Mouse (Mus musculus) CH12.LX (cell line): ENCODE data around the gene Hist1h4k. TPM values are rescaled to one million over a fixed set of nuclear protein-coding genes. Genes with fewer than 3 reads are reported as not detected.
"Not testable (repeated sequence)": the region's sequence is repeated elsewhere in the genome, so short reads cannot be mapped to it uniquely, and the experiment has no call there.

ENCODE experiments used
- DNase-seq: peaks from one replicate; pipeline ENCODE4 v3.0.0-alpha.2; 2013; ENCODE audit errors: extremely low read depth
- H3K27ac ChIP-seq: 2 replicates; pipeline ENCODE4 v1.5.1; 2012; ENCODE audit warnings: low read depth, mild to moderate bottlenecking, control low read depth, moderate library complexity; ENCODE audit not compliant: insufficient read depth
- H3K27me3 ChIP-seq: replicated peaks from 2 replicates; pipeline ENCODE3; 2012; ENCODE audit warnings: inconsistent platforms
- H3K36me3 ChIP-seq, 2 experiments: replicated peaks in 1 of 2; 2 replicates each; pipeline versions ENCODE3 to v1.6.1; 2012; ENCODE audit warnings: inconsistent platforms in 1 of 2, low read length in 1 of 2, mild to moderate bottlenecking in 1 of 2, mixed read lengths in 1 of 2, moderate library complexity in 1 of 2; ENCODE audit not compliant: control insufficient read depth in 1 of 2, insufficient read depth in 1 of 2
- H3K4me1 ChIP-seq, 2 experiments: 2 replicates each; pipeline ENCODE4 v1.6.1; 2012; ENCODE audit warnings: inconsistent platforms in 1 of 2, moderate library complexity in 1 of 2; ENCODE audit not compliant: insufficient read depth in 2 of 2, control insufficient read depth in 1 of 2
- H3K4me2 ChIP-seq: 2 replicates; pipeline ENCODE4 v1.6.1; 2012; ENCODE audit warnings: low read depth, mild to moderate bottlenecking, control low read depth; ENCODE audit not compliant: poor library complexity, insufficient read depth, severe bottlenecking
- H3K4me3 ChIP-seq, 3 experiments: fragments of 150-350 bp in 1 of 3; sonication (generic) in 1 of 3; replicated peaks in 1 of 3; 2 replicates each; pipeline versions ENCODE3 to v1.5.1; 2011 to 2012; ENCODE audit warnings: low read depth in 2 of 3, low read length in 2 of 3, mild to moderate bottlenecking in 2 of 3, moderate library complexity in 2 of 3, control low read depth in 1 of 3, improper control_type of control experiment in 1 of 3, inconsistent platforms in 1 of 3, mixed read lengths in 1 of 3; ENCODE audit not compliant: poor library complexity in 1 of 3
- H3K79me2 ChIP-seq: replicated peaks from 2 replicates; pipeline ENCODE4 v1.6.1; 2012; ENCODE audit warnings: mild to moderate bottlenecking, moderate library complexity; ENCODE audit not compliant: control insufficient read depth, poor library complexity, insufficient read depth, severe bottlenecking; ENCODE audit errors: extremely low read depth
- H3K9ac ChIP-seq: 2 replicates; pipeline ENCODE4 v1.6.1; 2012; ENCODE audit warnings: low read depth, mild to moderate bottlenecking, control low read depth, moderate library complexity; ENCODE audit not compliant: insufficient read depth
- H3K9me3 ChIP-seq: replicated peaks from 2 replicates; pipeline ENCODE3; 2012; ENCODE audit warnings: low read length, inconsistent platforms, mixed read lengths
- BHLHE40 ChIP-seq: IDR thresholded peaks from 2 replicates; pipeline ENCODE4 v1.6.1; 2011; ENCODE audit warnings: mild to moderate bottlenecking, low read depth, low read length, improper control_type of control experiment
- CHD1 ChIP-seq: IDR thresholded peaks from 2 replicates; pipeline ENCODE4 v1.6.1; 2012; ENCODE audit warnings: low read depth, low read length, improper control_type of control experiment, inconsistent platforms
- CHD2 ChIP-seq: IDR thresholded peaks from 2 replicates; pipeline ENCODE4 v1.6.1; 2011; ENCODE audit warnings: low read length, improper control_type of control experiment
- CTCF ChIP-seq, 2 experiments: IDR thresholded peaks in 1 of 2; conservative IDR thresholded peaks in 1 of 2; 2 replicates each; pipeline ENCODE4 v1.5.1; 2011 to 2012; ENCODE audit warnings: low read depth in 2 of 2, low read length in 2 of 2, improper control_type of control experiment in 1 of 2, inconsistent platforms in 1 of 2, mild to moderate bottlenecking in 1 of 2, moderate library complexity in 1 of 2
- E2F4 ChIP-seq: IDR thresholded peaks from 2 replicates; pipeline ENCODE4 v1.6.1; 2011; ENCODE audit warnings: low read depth, low read length, improper control_type of control experiment; ENCODE audit not compliant: insufficient replicate concordance
- GABPA ChIP-seq: IDR thresholded peaks from 2 replicates; pipeline ENCODE4 v1.6.1; 2012; ENCODE audit warnings: low read depth, low read length, improper control_type of control experiment, inconsistent platforms; ENCODE audit not compliant: insufficient replicate concordance
- HCFC1 ChIP-seq: IDR thresholded peaks from 2 replicates; pipeline ENCODE4 v1.6.1; 2012; ENCODE audit warnings: low read depth, mild to moderate bottlenecking, inconsistent platforms, low read length, improper control_type of control experiment
- JUN ChIP-seq: IDR thresholded peaks from 2 replicates; pipeline ENCODE4 v1.6.1; 2011; ENCODE audit warnings: low read depth, mild to moderate bottlenecking, low read length, improper control_type of control experiment, moderate library complexity; ENCODE audit not compliant: insufficient read depth
- KAT2A ChIP-seq: IDR thresholded peaks from 2 replicates; pipeline ENCODE4 v1.6.1; 2012; ENCODE audit warnings: low read length, improper control_type of control experiment, inconsistent platforms; ENCODE audit not compliant: insufficient replicate concordance
- MAX ChIP-seq: IDR thresholded peaks from 2 replicates; pipeline ENCODE4 v1.6.1; 2011; ENCODE audit warnings: low read length, improper control_type of control experiment
- MAZ ChIP-seq: IDR thresholded peaks from 2 replicates; pipeline ENCODE4 v1.6.1; 2012; ENCODE audit warnings: low read depth, mild to moderate bottlenecking, inconsistent platforms, low read length, improper control_type of control experiment, moderate library complexity
- MEF2A ChIP-seq: IDR thresholded peaks from 2 replicates; pipeline ENCODE4 v1.6.1; 2014; ENCODE audit warnings: low read depth, mild to moderate bottlenecking, inconsistent platforms, low read length, improper control_type of control experiment, borderline replicate concordance
- MXI1 ChIP-seq: IDR thresholded peaks from 2 replicates; pipeline ENCODE4 v1.6.1; 2011; ENCODE audit warnings: mild to moderate bottlenecking, low read depth, low read length, improper control_type of control experiment
- MYC ChIP-seq: IDR thresholded peaks from 2 replicates; pipeline ENCODE4 v1.6.1; 2011; ENCODE audit warnings: low read depth, mild to moderate bottlenecking, improper control_type of control experiment, low read length
- NELFE ChIP-seq: IDR thresholded peaks from 2 replicates; pipeline ENCODE4 v1.6.1; 2011; ENCODE audit warnings: low read depth, low read length, improper control_type of control experiment
- NRF1 ChIP-seq: IDR thresholded peaks from 2 replicates; pipeline ENCODE4 v1.6.1; 2014; ENCODE audit warnings: low read depth, mild to moderate bottlenecking, inconsistent platforms, low read length, improper control_type of control experiment, moderate library complexity
- POLR2A ChIP-seq: IDR thresholded peaks from 2 replicates; pipeline ENCODE4 v1.6.1; 2011; ENCODE audit warnings: low read depth, mild to moderate bottlenecking, improper control_type of control experiment, low read length
- RCOR1 ChIP-seq: conservative IDR thresholded peaks from 2 replicates; pipeline ENCODE4 v1.6.1; 2012; ENCODE audit warnings: low read depth, mild to moderate bottlenecking, inconsistent platforms, low read length, improper control_type of control experiment
- SIN3A ChIP-seq: IDR thresholded peaks from 2 replicates; pipeline ENCODE4 v1.6.1; 2012; ENCODE audit warnings: low read length, improper control_type of control experiment, inconsistent platforms
- TBP ChIP-seq: conservative IDR thresholded peaks from 2 replicates; pipeline ENCODE4 v1.6.1; 2011; ENCODE audit warnings: low read depth, low read length, improper control_type of control experiment
- TCF12 ChIP-seq: IDR thresholded peaks from 2 replicates; pipeline ENCODE4 v1.6.1; 2014; ENCODE audit warnings: low read depth, mild to moderate bottlenecking, inconsistent platforms, low read length, improper control_type of control experiment
- UBTF ChIP-seq: IDR thresholded peaks from 2 replicates; pipeline ENCODE4 v1.6.1; 2012; ENCODE audit warnings: low read depth, mild to moderate bottlenecking, inconsistent platforms, low read length, improper control_type of control experiment, moderate library complexity
- USF1 ChIP-seq: IDR thresholded peaks from 2 replicates; pipeline ENCODE4 v1.6.1; 2014; ENCODE audit warnings: low read depth, mild to moderate bottlenecking, inconsistent platforms, low read length, improper control_type of control experiment
- USF2 ChIP-seq: conservative IDR thresholded peaks from 2 replicates; pipeline ENCODE4 v1.6.1; 2011; ENCODE audit warnings: low read depth, low read length, improper control_type of control experiment
- ZC3H11A ChIP-seq: IDR thresholded peaks from 2 replicates; pipeline ENCODE4 v1.6.1; 2012; ENCODE audit warnings: low read depth, mild to moderate bottlenecking, inconsistent platforms, low read length, improper control_type of control experiment
- ZMIZ1 ChIP-seq: IDR thresholded peaks from 2 replicates; pipeline ENCODE4 v1.6.1; 2012; ENCODE audit warnings: low read depth, mild to moderate bottlenecking, inconsistent platforms, low read length, improper control_type of control experiment
- dilution Hi-C: fragments of 300-500 bp; cut with MboI; formaldehyde crosslinking; loops from 2 replicates; pipeline ENCODE4 v1.14.3; 2020; ENCODE audit warnings: low sequenced_read_pairs; ENCODE audit not compliant: extremely low pct_unique_long_range_greater_than_20kb, extremely low pct_ligation_motif_present
- in situ Hi-C: fragments of 300-500 bp; cut with MboI; formaldehyde crosslinking; loops from 3 replicates; pipeline ENCODE4 v1.14.3; 2019; ENCODE audit warnings: low sequenced_read_pairs, low pct_ligation_motif_present, low pct_unique_long_range_greater_than_20kb, mixed read lengths
- polyA plus RNA-seq: library from polyadenylated mRNA; unstranded; fragments of >175 nt; gene quantifications from 2 replicates; pipeline ENCODE4 v1.2.1, GENCODE M21; 2012; ENCODE audit warnings: low read depth; ENCODE audit not compliant: insufficient read length
- total RNA-seq, 2 experiments: library from RNA; depleted of rRNA; stranded (reverse); fragments of 300-350 nt in 1 of 2; fragments of >200 nt in 1 of 2; gene quantifications; 2 replicates each; pipeline ENCODE4 v1.2.3; 2012 to 2014

The Hist1h4k gene
- total and polyA plus RNA-seq, 3 experiments = 13.2 to 4,319 (median 25.4) TPM

GRCm38 (mm10) chr13:21715864-21716539 lies 34.3 kb downstream of the Hist1h4k start, which contains the start of the genes Hist1h2bl and Hist1h2ai:
Gene Hist1h2bl, minus strand, starts transcription at chr13:21716143.
Gene Hist1h2ai, plus strand, starts transcription at chr13:21716422.
- H3K4me1 ChIP-seq = peaks cover 2 to 30% of the 10 kb centered on the region in 2 experiments; a peak in 2 of 4 replicates
- DNase-seq = peak; percentile 96
- peak within 1 kb of the TSS; percentile 95 for H3K27ac ChIP-seq
- dilution Hi-C loops, H3K36me3 ChIP-seq: not testable (repeated sequence)
- H3K4me3 ChIP-seq = peak within 1 kb of the TSS; percentile 35 to 59 (median 50)
- peak within 1 kb of the TSS; percentile 82 for H3K9ac ChIP-seq
- TF ChIP-seq MXI1 = 0 out of 2 replicates have a peak, but pooled peaks have one; percentile 36
- TF ChIP-seq POLR2A = peak; percentile 63
- 0 out of 2 replicates have a peak, but pooled peaks have one; percentile 84 for TF ChIP-seq UBTF
- TF ChIP-seq KAT2A = 0 out of 2 replicates have a peak, but pooled peaks have one; percentile 16
- peak; percentile 24; the same call in 1 of the 2 replicates for TF ChIP-seq SIN3A
- peak; percentile 49 for TF ChIP-seq NRF1
- peak; percentile 31 for TF ChIP-seq ZMIZ1
- TF ChIP-seq NELFE = peak; percentile 13
- TF ChIP-seq TCF12 = peak; percentile 90
- TF ChIP-seq MYC = 0 out of 2 replicates have a peak, but pooled peaks have one; percentile 34
- peak; percentile 76; the same call in 1 of the 2 replicates for TF ChIP-seq RCOR1
- 0 out of 2 replicates have a peak, but pooled peaks have one; percentile 77 for TF ChIP-seq E2F4
- TF ChIP-seq TBP = peak; percentile 99
- TF ChIP-seq MEF2A = peak; percentile 28; the same call in 1 of the 2 replicates
- peak; percentile 88 for TF ChIP-seq CHD2
- TF ChIP-seq MAZ = 0 out of 2 replicates have a peak, but pooled peaks have one; percentile 49
- TF ChIP-seq, all 38 proteins: peak for 16; not testable (repeated sequence) for 22
- H3K79me2 ChIP-seq, H3K27me3 ChIP-seq, H3K9me3 ChIP-seq: not testable (repeated sequence)
- peak within 1 kb of the TSS; percentile 94 for H3K4me2 ChIP-seq
- in situ Hi-C loops = loop anchor here (25.0 kb wide), 2 partner anchors 221 to 329 kb away; partner anchors contain the start of gene Zfp184

GRCm38 (mm10) chr13:21715131-21715863 lies 35.0 kb downstream of the Hist1h4k start:
- Histone ChIP-seq H3K9me3 (no peaks in the 10 kb centered on the region), H3K4me2 (peak overlapping the region; percentile 94), H3K36me3 (no peaks in the 10 kb centered on the region), H3K79me2 (no peaks in the 10 kb centered on the region), H3K4me1 (peaks cover 2 to 26% of the 10 kb centered on the region in 2 experiments; a peak in 2 of 4 replicates), H3K4me3 (peak overlapping the region; percentile 12 to 45 (median 23)), H3K27ac (peak overlapping the region; percentile 81), H3K9ac (peak overlapping the region; percentile 41), H3K27me3 (peaks cover 3% of the 10 kb centered on the region)
- dilution Hi-C loops (no loop called here), in situ Hi-C loops (loop anchor here (25.0 kb wide), 2 partner anchors 222 to 328 kb away; partner anchors contain the start of gene Zfp184)
- DNase-seq = peak; percentile 68
- TF ChIP-seq ZC3H11A (no peak), NRF1 (peak; percentile 72), E2F4 (no peak), HCFC1 (no peak), TCF12 (no peak), BHLHE40 (peak; percentile 2; the same call in 1 of the 2 replicates), MAX (no peak; the same call in none of the 2 replicates), CHD1 (peak; percentile 73; the same call in 1 of the 2 replicates), CHD2 (no peak), MYC (no peak; the same call in 1 of the 2 replicates), NELFE (peak; percentile 89; the same call in 1 of the 2 replicates), CTCF (conservative IDR thresholded peaks at IDR 0.05 in 1 of 2, IDR thresholded peaks at IDR 0.05 in 1 of 2; ENCODE audit: low read depth in 2 of 2, low read length in 2 of 2) (no peak), USF1 (no peak), JUN (no peak), UBTF (peak; percentile 87; the same call in 1 of the 2 replicates), MXI1 (0 out of 2 replicates have a peak, but pooled peaks have one; percentile 37), USF2 (no peak), TBP (peak; percentile 55; the same call in 1 of the 2 replicates), GABPA (no peak), MAZ (no peak)
